Mouse (Mus musculus): ENCODE measurements at regions not wholly inside any gene's neighbourhood (a gene's known extent, or its start where the extent isn't known, plus 50 kb on each side); places are given as distances from the start of the nearest gene placed in this dataset.

DNA sequence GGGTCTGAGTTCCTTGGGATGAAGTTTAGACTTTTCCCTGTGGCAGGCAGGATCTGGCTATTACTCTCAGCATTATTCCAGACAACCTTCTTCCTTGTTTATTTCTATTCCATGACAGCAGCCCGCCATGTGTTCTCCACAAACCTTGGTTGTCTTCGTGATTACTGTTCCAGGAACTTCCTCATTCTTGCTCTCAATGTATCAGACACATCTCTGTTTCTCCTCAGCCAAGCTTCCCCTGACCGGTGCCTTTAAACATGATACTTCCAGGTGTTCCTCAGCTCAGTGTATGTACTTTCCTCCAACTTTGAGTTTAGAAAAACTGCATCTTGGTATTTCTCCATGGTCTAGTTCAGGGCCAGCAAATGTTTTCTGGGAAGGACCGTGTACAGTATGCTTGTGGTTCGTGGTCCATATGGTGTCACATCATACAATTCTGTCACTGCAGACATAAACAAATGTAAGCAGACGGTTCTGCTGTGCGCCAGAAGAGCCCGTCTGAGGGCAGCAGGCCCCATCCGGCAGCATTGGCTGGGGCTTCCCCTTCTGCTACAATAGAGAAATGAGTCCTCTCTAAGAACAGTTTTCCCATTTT lies 64.2 kb downstream of the Peg10 start:
- no peak for DNase-seq (ENCODE audit: low spot score in 2 of 2)

DNA sequence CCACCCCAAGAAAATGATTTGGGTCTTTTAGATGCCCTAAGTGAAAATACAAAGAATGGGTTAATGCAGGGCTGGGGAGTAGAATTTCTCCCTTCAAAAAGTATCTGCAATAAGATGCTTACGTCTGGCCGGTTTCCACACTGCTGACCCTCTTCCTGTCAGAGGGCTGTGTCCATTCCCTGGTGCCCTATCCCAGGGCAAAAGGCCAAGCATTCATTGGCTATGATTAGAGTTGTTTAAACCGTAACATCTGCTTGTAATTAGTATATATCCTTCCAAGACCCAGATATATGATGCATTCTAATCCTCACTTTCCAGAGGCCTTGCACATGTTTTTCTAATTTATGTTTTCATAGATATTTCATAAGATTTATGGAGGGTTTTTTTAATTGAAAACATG lies 66.1 kb downstream of the Peg10 start:
- DNase-seq (ENCODE audit: low spot score in 2 of 2) = peak; percentile 35 to 79

DNA sequence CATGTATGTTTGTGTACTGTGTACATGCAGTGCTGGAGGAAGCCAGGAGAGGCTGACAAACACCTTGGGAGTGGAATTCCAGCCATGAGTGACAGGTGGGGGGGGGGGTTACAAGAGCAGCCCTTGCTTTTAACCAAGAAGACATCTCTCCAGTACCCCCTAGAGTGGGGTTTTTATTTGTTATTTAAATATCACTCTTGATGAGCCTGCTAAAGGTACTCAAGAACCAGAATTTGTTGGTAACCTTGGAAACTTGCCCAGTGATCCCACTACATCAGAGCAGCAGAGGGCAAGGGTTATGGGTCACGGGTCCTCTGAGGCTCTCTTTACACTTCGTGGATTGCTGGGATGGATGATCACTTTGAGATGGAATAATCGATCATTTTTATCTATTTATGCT lies 69.8 kb downstream of the Peg10 start:
- DNase-seq (ENCODE audit: low spot score in 2 of 2) = no peak

DNA sequence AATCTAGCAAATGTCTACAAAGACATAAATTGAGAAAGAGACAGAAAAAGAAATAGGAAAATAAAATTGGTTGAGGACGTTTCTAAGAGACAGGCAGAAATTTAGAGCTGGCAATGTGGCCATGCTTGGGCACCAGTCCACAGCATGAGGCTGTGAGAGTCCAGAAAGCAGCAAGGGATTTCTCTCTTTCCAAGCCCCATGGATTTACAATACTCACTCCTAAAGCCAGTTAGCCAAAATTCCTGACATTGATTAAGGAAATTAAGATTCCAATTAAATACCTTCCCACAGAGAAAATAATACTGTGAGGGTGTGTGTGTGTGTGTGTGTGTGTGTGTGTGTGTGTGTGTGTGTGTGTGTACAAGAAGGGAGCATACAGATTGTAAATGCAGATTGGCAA lies 61.5 kb upstream of the Ppp1r9a start:
- DNase-seq (ENCODE audit: low spot score in 2 of 2) = no peak

GRCm38 (mm10) chr6:4849747-4850146 lies 53.0 kb upstream of the Ppp1r9a start:
- DNase-seq (ENCODE audit: low spot score in 2 of 2) = no peak

GRCm38 (mm10) chr6:4851040-4851439 lies 51.7 kb upstream of the Ppp1r9a start:
- DNase-seq (ENCODE audit: low spot score in 2 of 2) = no peak

All from gastrocnemius, postnatal 4 days (tissue).